Mouse (Mus musculus) MEL (cell line): ENCODE data around the gene Cemip2. TPM values are rescaled to one million over a fixed set of nuclear protein-coding genes. Genes with fewer than 3 reads are reported as not detected.

ENCODE experiments used
- DNase-seq: peaks from one replicate; pipeline ENCODE4 v3.0.0; 2011; ENCODE audit warnings: low read depth, low spot score
- H3K27ac ChIP-seq: 2 replicates; pipeline ENCODE4 v1.5.1; 2012; ENCODE audit warnings: low read depth, mild to moderate bottlenecking, control low read depth, low read length, moderate library complexity; ENCODE audit not compliant: control insufficient read depth
- H3K27me3 ChIP-seq, 2 experiments: fragments of 150-350 bp in 1 of 2; sonication (generic) in 1 of 2; 2 replicates each; pipeline ENCODE4 v1.6.1; 2012; ENCODE audit warnings: low read length in 2 of 2, mild to moderate bottlenecking in 2 of 2, improper control_type of control experiment in 1 of 2, moderate library complexity in 1 of 2; ENCODE audit not compliant: insufficient read depth in 2 of 2, control insufficient read depth in 1 of 2
- H3K36me3 ChIP-seq, 2 experiments: 2 replicates each; pipeline ENCODE4 v1.6.1; 2012 to 2014; ENCODE audit warnings: low read length in 2 of 2, improper control_type of control experiment in 1 of 2, inconsistent platforms in 1 of 2, mild to moderate bottlenecking in 1 of 2; ENCODE audit not compliant: insufficient read depth in 2 of 2, control insufficient read depth in 1 of 2
- H3K4me1 ChIP-seq, 2 experiments: fragments of 150-350 bp in 1 of 2; sonication (generic) in 1 of 2; 2 replicates each; pipeline ENCODE4 v1.6.1; 2012; ENCODE audit warnings: low read length in 2 of 2, improper control_type of control experiment in 1 of 2, mild to moderate bottlenecking in 1 of 2; ENCODE audit not compliant: insufficient read depth in 2 of 2, control insufficient read depth in 1 of 2
- H3K4me3 ChIP-seq, 2 experiments: fragments of 150-350 bp in 1 of 2; sonication (generic) in 1 of 2; 2 replicates each; pipeline ENCODE4 v1.5.1; 2012; ENCODE audit warnings: low read depth in 2 of 2, low read length in 2 of 2, mild to moderate bottlenecking in 2 of 2, moderate library complexity in 2 of 2, control low read depth in 1 of 2, improper control_type of control experiment in 1 of 2; ENCODE audit not compliant: control insufficient read depth in 1 of 2, insufficient read depth in 1 of 2
- H3K79me2 ChIP-seq: 2 replicates; pipeline ENCODE4 v1.6.1; 2012; ENCODE audit warnings: mild to moderate bottlenecking, low read length, moderate library complexity; ENCODE audit not compliant: control insufficient read depth, poor library complexity, insufficient read depth
- H3K9ac ChIP-seq: 2 replicates; pipeline ENCODE4 v1.6.1; 2012; ENCODE audit warnings: low read depth, mild to moderate bottlenecking, control low read depth, low read length, moderate library complexity; ENCODE audit not compliant: control insufficient read depth, poor library complexity, severe bottlenecking
- H3K9me3 ChIP-seq: fragments of 150-350 bp; sonication (generic); replicated peaks from 2 replicates; pipeline ENCODE4 v1.6.1; 2012; ENCODE audit warnings: mild to moderate bottlenecking, low read length, improper control_type of control experiment, moderate library complexity; ENCODE audit not compliant: insufficient read depth
- CTCF ChIP-seq, 3 experiments: IDR thresholded peaks in 2 of 3; conservative IDR thresholded peaks in 1 of 3; 2 replicates each; pipeline ENCODE4 v1.5.1; 2011 to 2012; ENCODE audit warnings: low read length in 3 of 3, low read depth in 2 of 3, mild to moderate bottlenecking in 2 of 3, improper control_type of control experiment in 1 of 3, inconsistent platforms in 1 of 3, mixed read lengths in 1 of 3, moderate library complexity in 1 of 3; ENCODE audit not compliant: control insufficient read depth in 1 of 3, insufficient read depth in 1 of 3, poor library complexity in 1 of 3, severe bottlenecking in 1 of 3
- E2F4 ChIP-seq: IDR thresholded peaks from 2 replicates; pipeline ENCODE4 v1.6.1; 2011; ENCODE audit warnings: low read depth, low read length, improper control_type of control experiment, borderline replicate concordance
- HCFC1 ChIP-seq: IDR thresholded peaks from 2 replicates; pipeline ENCODE4 v1.6.1; 2012; ENCODE audit warnings: low read depth, mild to moderate bottlenecking, inconsistent platforms, low read length, improper control_type of control experiment, moderate library complexity
- JUND ChIP-seq: IDR thresholded peaks from 2 replicates; pipeline ENCODE4 v1.6.1; 2011; ENCODE audit warnings: low read depth, mild to moderate bottlenecking, improper control_type of control experiment, low read length
- KAT2A ChIP-seq: conservative IDR thresholded peaks from 2 replicates; pipeline ENCODE4 v1.6.1; 2012; ENCODE audit warnings: low read depth, low read length, improper control_type of control experiment, inconsistent platforms
- MAFK ChIP-seq: IDR thresholded peaks from 2 replicates; pipeline ENCODE4 v1.6.1; 2011; ENCODE audit warnings: low read depth, mild to moderate bottlenecking, low read length, improper control_type of control experiment, borderline replicate concordance
- MAZ ChIP-seq: IDR thresholded peaks from 2 replicates; pipeline ENCODE4 v1.6.1; 2012; ENCODE audit warnings: low read depth, mild to moderate bottlenecking, inconsistent platforms, low read length, improper control_type of control experiment
- MEF2A ChIP-seq: IDR thresholded peaks from 2 replicates; pipeline ENCODE4 v1.6.1; 2014; ENCODE audit warnings: low read depth, mild to moderate bottlenecking, inconsistent platforms, low read length, improper control_type of control experiment; ENCODE audit not compliant: poor library complexity, insufficient replicate concordance, severe bottlenecking; ENCODE audit errors: extremely low read depth
- MYB ChIP-seq: IDR thresholded peaks from 2 replicates; pipeline ENCODE4 v1.6.1; 2011; ENCODE audit warnings: mild to moderate bottlenecking, low read depth, low read length, improper control_type of control experiment
- MYC ChIP-seq: IDR thresholded peaks from 2 replicates; pipeline ENCODE4 v1.6.1; 2011; ENCODE audit warnings: low read depth, mild to moderate bottlenecking, low read length, improper control_type of control experiment, moderate library complexity
- NELFE ChIP-seq: IDR thresholded peaks from 2 replicates; pipeline ENCODE4 v1.6.1; 2011; ENCODE audit warnings: low read depth, low read length, improper control_type of control experiment
- NRF1 ChIP-seq: IDR thresholded peaks from 2 replicates; pipeline ENCODE4 v1.6.1; 2014; ENCODE audit warnings: low read depth, mild to moderate bottlenecking, inconsistent platforms, low read length, improper control_type of control experiment, moderate library complexity; ENCODE audit not compliant: poor library complexity, insufficient read depth, severe bottlenecking
- POLR2AphosphoS5 ChIP-seq: IDR thresholded peaks from 2 replicates; pipeline ENCODE4 v1.6.1; 2012; ENCODE audit warnings: low read depth, borderline replicate concordance, mild to moderate bottlenecking, inconsistent platforms, low read length, moderate library complexity, mixed read lengths
- RAD21 ChIP-seq: IDR thresholded peaks from 2 replicates; pipeline ENCODE4 v1.6.1; 2011; ENCODE audit warnings: mild to moderate bottlenecking, low read depth, low read length, improper control_type of control experiment
- SIN3A ChIP-seq: IDR thresholded peaks from 2 replicates; pipeline ENCODE4 v1.6.1; 2012; ENCODE audit warnings: low read length, improper control_type of control experiment, inconsistent platforms
- SMC3 ChIP-seq: IDR thresholded peaks from 2 replicates; pipeline ENCODE4 v1.6.1; 2011; ENCODE audit warnings: low read depth, low read length, improper control_type of control experiment
- TBP ChIP-seq: IDR thresholded peaks from 2 replicates; pipeline ENCODE4 v1.8.0; 2011; ENCODE audit warnings: low read depth, low read length, improper control_type of control experiment
- UBTF ChIP-seq: IDR thresholded peaks from 2 replicates; pipeline ENCODE4 v1.6.1; 2012; ENCODE audit warnings: low read depth, mild to moderate bottlenecking, inconsistent platforms, low read length, improper control_type of control experiment, moderate library complexity, borderline replicate concordance; ENCODE audit not compliant: insufficient read depth
- USF2 ChIP-seq, 2 experiments: IDR thresholded peaks; 2 replicates each; pipeline ENCODE4 v1.6.1; 2011 to 2012; ENCODE audit warnings: improper control_type of control experiment in 2 of 2, low read length in 2 of 2, borderline replicate concordance in 1 of 2, inconsistent platforms in 1 of 2, low read depth in 1 of 2, mild to moderate bottlenecking in 1 of 2; ENCODE audit not compliant: insufficient read depth in 1 of 2
- ZC3H11A ChIP-seq: IDR thresholded peaks from 2 replicates; pipeline ENCODE4 v1.6.1; 2012; ENCODE audit warnings: low read depth, mild to moderate bottlenecking, inconsistent platforms, low read length, improper control_type of control experiment
- ZKSCAN1 ChIP-seq: IDR thresholded peaks from 2 replicates; pipeline ENCODE4 v1.6.1; 2012; ENCODE audit warnings: low read depth, mild to moderate bottlenecking, inconsistent platforms, low read length, improper control_type of control experiment, moderate library complexity
- ZMIZ1 ChIP-seq: IDR thresholded peaks from 2 replicates; pipeline ENCODE4 v1.6.1; 2012; ENCODE audit warnings: low read depth, mild to moderate bottlenecking, inconsistent platforms, low read length, improper control_type of control experiment, moderate library complexity
- ZNF384 ChIP-seq: IDR thresholded peaks from 2 replicates; pipeline ENCODE4 v1.6.1; 2012; ENCODE audit warnings: low read depth, mild to moderate bottlenecking, inconsistent platforms, low read length, improper control_type of control experiment
- polyA plus RNA-seq, 2 experiments: library from polyadenylated mRNA; stranded (reverse) in 1 of 2; unstranded in 1 of 2; fragments of >175 nt in 1 of 2; fragments of >200 nt in 1 of 2; gene quantifications; 2 replicates each; pipeline versions ENCODE4 v1.2.1 to v1.2.4; 2012; ENCODE audit warnings: low replicate concordance in 2 of 2, low read depth in 1 of 2; ENCODE audit not compliant: insufficient read length in 2 of 2, insufficient read depth in 1 of 2, missing spikeins in 1 of 2
- total RNA-seq: library from RNA; depleted of rRNA; stranded (reverse); fragments of 300-350 nt; gene quantifications from 2 replicates; pipeline ENCODE4 v1.2.3, GENCODE M21; 2012

Cemip2 gene
- total and polyA plus RNA-seq, 3 experiments, result 5.0 to 5.9 TPM; not detected in 1

GRCm38 (mm10) chr19:21854526-21855228, 76.5 kb downstream of the Cemip2 start:
- no peak overlapping the region for H3K4me3 ChIP-seq
- peak overlapping the region; percentile 79 for H3K27ac ChIP-seq
- H3K9ac ChIP-seq, result no peak overlapping the region
- H3K27me3 ChIP-seq, result no peaks in the 10 kb centered on the region
- peaks cover 0 to 9% of the 10 kb centered on the region in 2 experiments; a peak in 3 of 4 replicates for H3K36me3 ChIP-seq
- H3K4me1 ChIP-seq, result peaks cover 0 to 12% of the 10 kb centered on the region in 2 experiments; a peak in 3 of 4 replicates
- peak; percentile 52 for DNase-seq
- no peaks in the 10 kb centered on the region for H3K9me3 ChIP-seq
- no peaks in the 10 kb centered on the region for H3K79me2 ChIP-seq
- no peak for TF ChIP-seq KAT2A
- TF ChIP-seq MYB, result no peak
- TF ChIP-seq MEF2A, result no peak
- TF ChIP-seq ZKSCAN1, result no peak
- TF ChIP-seq NRF1, result no peak
- no peak for TF ChIP-seq E2F4
- no peak for TF ChIP-seq JUND
- TF ChIP-seq MAFK, result no peak
- TF ChIP-seq SIN3A, result no peak
- no peak for TF ChIP-seq ZMIZ1
- TF ChIP-seq HCFC1, result no peak
- TF ChIP-seq ZC3H11A, result 0 out of 2 replicates have a peak, but pooled peaks have one; percentile 4
- peak; percentile 45 for TF ChIP-seq RAD21
- no peak for TF ChIP-seq NELFE
- TF ChIP-seq MYC, result no peak
- TF ChIP-seq TBP, result 0 out of 2 replicates have a peak, but pooled peaks have one; percentile 4
- no peak for TF ChIP-seq UBTF
- peak; percentile 41 for TF ChIP-seq SMC3
- TF ChIP-seq POLR2AphosphoS5, result no peak
- peak in 2 of 3 experiments; percentile 23 to 34; a peak in 4 of 6 replicates for TF ChIP-seq CTCF (IDR thresholded peaks at IDR 0.05 in 2 of 3, conservative IDR thresholded peaks at IDR 0.05 in 1 of 3; ENCODE audit: control insufficient read depth in 1 of 3, insufficient read depth in 1 of 3, low read depth in 2 of 3, low read length in 3 of 3, poor library complexity in 1 of 3, severe bottlenecking in 1 of 3)
- no peak for TF ChIP-seq MAZ
- no peak for TF ChIP-seq USF2 (IDR thresholded peaks at IDR 0.05; ENCODE audit: borderline replicate concordance in 1 of 2, insufficient read depth in 1 of 2, low read depth in 1 of 2, low read length in 2 of 2)
- peak; percentile 68 for TF ChIP-seq ZNF384
